Mouse (Mus musculus) liver, adult (tissue): ENCODE measurements at regions not wholly inside any gene's neighbourhood (a gene's known extent, or its start where the extent isn't known, plus 50 kb on each side); places are given as distances from the start of the nearest gene placed in this dataset.

Source experiments
- GATA4 ChIP-seq: IDR thresholded peaks from 2 replicates; pipeline ENCODE4 v1.6.1; 2014; ENCODE audit warnings: mild to moderate bottlenecking, low read length; ENCODE audit not compliant: insufficient replicate concordance

GRCm38 (mm10) chr12:70768745-70769144, 56.6 kb upstream of the Frmd6 start:
- TF ChIP-seq GATA4 = no peak

- no peak for TF ChIP-seq GATA4
These were observed 55.7 kb upstream of the Frmd6 start for GRCm38 (mm10) chr12:70769538-70770176.

- no peak for TF ChIP-seq GATA4
These were observed 51.3 kb upstream of the Frmd6 start for GRCm38 (mm10) chr12:70774006-70774405.

- no peak for TF ChIP-seq GATA4
These were observed 50.3 kb upstream of the Frmd6 start for GRCm38 (mm10) chr12:70774816-70775591.
